Mouse (Mus musculus) intestine, postnatal 0 days (tissue): ENCODE measurements around the gene Sytl3. TPM values are rescaled to one million over a fixed set of nuclear protein-coding genes. Genes with fewer than 3 reads are reported as not detected.
A peak's percentile ranks its signal among the peaks of the same experiment; 100 is the strongest.

Experiments
- ATAC-seq: fragments of 200-750 bp; cut with Nextera tagmentation; 2 replicates; pipeline ENCODE4 v1.8.0; 2017; ENCODE audit warnings: mild to moderate bottlenecking, moderate TSS enrichment, moderate library complexity
- H3K27ac ChIP-seq: fragments of 300-500 bp; sonication (generic); 2 replicates; pipeline ENCODE4 v1.5.1; 2014; ENCODE audit warnings: mild to moderate bottlenecking, low read depth, low read length, moderate library complexity
- H3K27me3 ChIP-seq: fragments of 300-500 bp; sonication (generic); replicated peaks from 2 replicates; pipeline ENCODE4 v1.6.1; 2014; ENCODE audit warnings: low read length, mixed read lengths; ENCODE audit not compliant: control insufficient read depth, insufficient read depth
- H3K36me3 ChIP-seq: fragments of 300-500 bp; sonication (generic); 2 replicates; pipeline ENCODE4 v1.6.1; 2014; ENCODE audit warnings: mild to moderate bottlenecking, moderate library complexity; ENCODE audit not compliant: control insufficient read depth, insufficient read depth
- H3K4me1 ChIP-seq: fragments of 300-500 bp; sonication (generic); replicated peaks from 2 replicates; pipeline ENCODE4 v1.6.1; 2014; ENCODE audit warnings: antibody characterized with exemption, low read length, mixed read lengths; ENCODE audit not compliant: control insufficient read depth, insufficient read depth
- H3K4me2 ChIP-seq: fragments of 300-500 bp; sonication (generic); replicated peaks from 2 replicates; pipeline ENCODE4 v1.6.1; 2014; ENCODE audit warnings: low read depth, mild to moderate bottlenecking, moderate library complexity
- H3K4me3 ChIP-seq: fragments of 300-500 bp; sonication (generic); 2 replicates; pipeline ENCODE4 v1.5.1; 2014; ENCODE audit warnings: low read depth, low read length
- H3K9ac ChIP-seq: fragments of 300-500 bp; sonication (generic); 2 replicates; pipeline ENCODE4 v1.6.1; 2014; ENCODE audit warnings: mild to moderate bottlenecking, low read depth, low read length
- H3K9me3 ChIP-seq: fragments of 300-500 bp; sonication (generic); 2 replicates; pipeline ENCODE4 v1.6.1; 2016; ENCODE audit warnings: mixed run types; ENCODE audit not compliant: control insufficient read depth
- CTCF ChIP-seq: sonication (generic); IDR thresholded peaks from 2 replicates; pipeline ENCODE4 v1.5.1; 2016; ENCODE audit warnings: low read depth, mild to moderate bottlenecking, control low read depth, antibody characterized with exemption, moderate library complexity
- WGBS: fragments of 180-500 bp; shearing (Covaris S2); extraction: QIAGEN DNeasy Blood & Tissue Kit; methylation state at CpG from one replicate; pipeline ENCODE4 v1.1.7; 2014; 5-methylcytosine and 5-hydroxymethylcytosine counted together
- polyA plus RNA-seq: library from polyadenylated mRNA; unstranded; fragments of >200 nt; fragmentation: Nextera tagmentation; extraction: Ambion mirVana; gene quantifications from 2 replicates; pipeline ENCODE4 v1.2.1, GENCODE M21; 2015

The Sytl3 gene
- polyA plus RNA-seq, 1 experiment from 2014 or later, result 11.0 TPM

DNA sequence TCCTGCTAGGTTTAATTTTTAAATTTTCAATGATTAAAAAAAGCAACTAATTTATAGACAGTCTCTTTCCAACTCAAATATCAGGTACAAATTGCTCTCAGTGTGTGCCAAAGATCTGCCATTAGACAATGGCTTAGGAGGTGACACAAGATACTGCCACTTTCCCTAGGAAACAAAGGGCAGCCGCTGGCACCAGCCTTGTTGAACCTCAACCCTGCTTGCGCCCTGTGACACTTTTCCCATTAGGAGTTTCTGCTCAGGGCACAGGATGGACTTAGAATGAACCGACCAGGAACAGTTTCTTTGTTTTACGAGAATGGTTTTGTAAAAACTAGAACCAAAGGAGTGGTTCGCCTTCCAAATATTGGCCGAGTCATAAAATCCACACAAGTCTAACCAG is 117.2 kb downstream of the Sytl3 start:
- Histone ChIP-seq H3K4me2 (peak overlapping the region; percentile 47; the same call in 1 of the 2 replicates), H3K36me3 (peaks cover 5% of the 10 kb centered on the region; the same call in 1 of the 2 replicates), H3K4me3 (no peak overlapping the region), H3K27me3 (no peaks in the 10 kb centered on the region), H3K9ac (no peak overlapping the region), H3K9me3 (no peaks in the 10 kb centered on the region), H3K27ac (no peak overlapping the region; the same call in 1 of the 2 replicates), H3K4me1 (peaks cover 18% of the 10 kb centered on the region)
- no peak for ATAC-seq
- TF ChIP-seq CTCF, result no peak
- 34% methylated on average over 6 of the region's 6 CpGs for WGBS

DNA sequence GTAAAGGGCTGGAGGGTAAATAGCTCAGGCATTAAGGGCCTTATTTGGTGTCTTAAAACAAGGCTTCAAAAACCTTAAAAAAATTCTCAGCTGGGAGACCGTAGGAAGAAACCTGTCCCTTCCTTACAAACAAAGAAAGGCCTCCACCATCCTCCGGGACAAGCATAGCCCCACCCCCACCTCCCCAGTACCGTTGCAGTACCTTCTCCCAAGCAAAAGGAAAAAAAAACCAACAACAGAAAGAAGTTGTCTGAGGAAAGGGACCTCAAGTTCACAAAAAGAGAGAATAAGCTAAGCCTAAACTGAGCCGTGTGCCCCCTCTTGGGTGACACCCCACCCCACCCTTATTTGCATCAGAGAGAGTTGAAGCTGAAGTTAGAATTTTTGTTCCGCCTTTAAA is 117.7 kb downstream of the Sytl3 start:
- H3K36me3 ChIP-seq, result peaks cover 5% of the 10 kb centered on the region; the same call in 1 of the 2 replicates
- H3K9me3 ChIP-seq, result no peaks in the 10 kb centered on the region
- H3K4me3 ChIP-seq, result no peak overlapping the region
- 32% methylated on average over 5 of the region's 5 CpGs for WGBS
- no peak for ATAC-seq
- H3K9ac ChIP-seq, result no peak overlapping the region
- peak overlapping the region; percentile 47 for H3K4me2 ChIP-seq
- no peak for TF ChIP-seq CTCF
- peaks cover 16% of the 10 kb centered on the region for H3K4me1 ChIP-seq
- no peaks in the 10 kb centered on the region for H3K27me3 ChIP-seq
- no peak overlapping the region; the same call in 1 of the 2 replicates for H3K27ac ChIP-seq

DNA sequence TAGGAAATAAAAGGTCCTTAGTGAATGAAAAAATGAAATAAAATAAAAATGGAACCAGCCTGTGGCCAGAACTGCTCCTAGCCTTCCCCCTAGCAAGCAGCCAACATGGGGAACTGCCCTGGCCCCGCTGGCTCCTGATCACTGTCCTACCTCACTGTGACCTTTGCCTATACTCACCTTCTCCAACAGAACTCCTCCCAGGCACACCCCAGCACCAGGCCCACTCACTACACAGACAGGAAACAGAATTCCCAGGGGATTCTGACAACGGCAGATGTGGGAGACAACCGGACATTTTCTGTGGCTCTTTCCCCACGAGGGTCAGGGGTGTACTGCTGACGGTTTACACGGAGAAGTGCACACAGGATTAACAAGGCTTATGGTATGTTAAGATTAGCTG is 118.2 kb downstream of the Sytl3 start:
- Histone ChIP-seq H3K4me1 (peaks cover 15% of the 10 kb centered on the region), H3K9ac (no peak overlapping the region), H3K4me2 (peak overlapping the region; percentile 47), H3K27ac (peak overlapping the region; percentile 22; the same call in 1 of the 2 replicates), H3K4me3 (no peak overlapping the region), H3K27me3 (no peaks in the 10 kb centered on the region), H3K36me3 (peaks cover 5% of the 10 kb centered on the region; the same call in 1 of the 2 replicates), H3K9me3 (no peaks in the 10 kb centered on the region)
- no peak for ATAC-seq
- no peak for TF ChIP-seq CTCF
- 33% methylated on average over 6 of the region's 6 CpGs for WGBS

DNA sequence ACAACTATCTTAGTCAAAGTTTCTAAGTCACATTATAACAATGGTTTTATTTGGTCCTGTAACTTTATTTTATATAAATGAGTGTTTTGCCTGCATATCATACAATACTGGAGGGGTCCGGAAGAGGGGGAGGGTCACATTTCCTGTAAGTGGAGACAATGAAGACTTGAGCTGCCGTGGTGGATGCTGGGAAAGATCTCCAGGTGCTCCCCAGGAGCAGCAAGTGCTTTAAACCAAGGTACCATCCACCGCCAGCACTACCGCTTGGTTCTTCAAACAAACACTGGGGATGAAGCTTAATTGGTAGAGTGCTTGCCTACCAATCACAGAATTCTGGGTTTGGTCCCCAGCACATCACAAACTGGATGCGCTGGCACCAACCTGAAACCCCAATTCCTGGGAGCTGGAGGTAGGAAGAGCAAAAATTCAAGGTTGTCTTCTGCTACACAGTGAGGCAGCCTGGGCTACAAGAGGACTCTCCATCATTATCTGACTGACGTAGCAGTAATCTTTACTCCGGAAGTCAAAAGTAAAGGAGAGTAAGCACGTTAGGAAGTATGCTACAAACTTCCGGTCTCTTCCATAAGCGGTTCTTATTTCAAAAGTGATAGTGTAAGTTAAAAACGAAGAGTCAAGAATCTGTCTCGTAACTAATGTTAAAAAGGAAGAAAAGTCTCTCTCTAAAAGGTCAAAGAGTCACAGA is 118.9 kb downstream of the Sytl3 start:
- WGBS, result 41% methylated on average over 12 of the region's 12 CpGs
- no peak for TF ChIP-seq CTCF
- Histone ChIP-seq H3K27me3 (no peaks in the 10 kb centered on the region), H3K9ac (no peak overlapping the region), H3K4me2 (peak overlapping the region; percentile 88), H3K4me3 (peak overlapping the region; percentile 88), H3K9me3 (no peaks in the 10 kb centered on the region), H3K36me3 (peaks cover 5% of the 10 kb centered on the region; the same call in 1 of the 2 replicates), H3K27ac (peak overlapping the region; percentile 97; the same call in 1 of the 2 replicates), H3K4me1 (peaks cover 12% of the 10 kb centered on the region)
- no peak for ATAC-seq

DNA sequence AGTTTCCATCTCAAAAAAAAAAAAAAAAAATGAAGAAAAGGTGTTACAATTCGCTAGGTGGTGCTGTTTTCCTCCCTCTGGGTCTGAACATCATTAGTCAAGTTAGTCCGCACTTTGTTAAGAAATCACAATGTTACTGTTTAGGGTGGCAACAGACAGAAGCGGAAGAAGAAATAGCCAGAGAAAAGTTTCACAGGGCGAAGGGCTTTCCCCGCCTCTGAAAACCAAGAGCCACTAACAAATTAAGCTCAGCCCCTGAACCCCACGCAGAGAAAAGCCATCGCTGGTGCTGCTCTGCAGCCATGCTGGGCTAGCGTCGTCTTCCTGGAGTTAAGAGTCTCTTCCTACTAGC is 119.4 kb downstream of the Sytl3 start:
- TF ChIP-seq CTCF, result peak; percentile 77
- H3K4me1 ChIP-seq, result peaks cover 12% of the 10 kb centered on the region
- WGBS, result under 1% methylated on average over 9 of the region's 9 CpGs
- H3K9me3 ChIP-seq, result no peaks in the 10 kb centered on the region
- H3K36me3 ChIP-seq, result peaks cover 5% of the 10 kb centered on the region; the same call in 1 of the 2 replicates
- H3K27ac ChIP-seq, result peak overlapping the region; percentile 97
- H3K4me2 ChIP-seq, result peak overlapping the region; percentile 88
- peak overlapping the region; percentile 88 for H3K4me3 ChIP-seq
- no peaks in the 10 kb centered on the region for H3K27me3 ChIP-seq
- peak overlapping the region; percentile 92 for H3K9ac ChIP-seq
- no peak for ATAC-seq

DNA sequence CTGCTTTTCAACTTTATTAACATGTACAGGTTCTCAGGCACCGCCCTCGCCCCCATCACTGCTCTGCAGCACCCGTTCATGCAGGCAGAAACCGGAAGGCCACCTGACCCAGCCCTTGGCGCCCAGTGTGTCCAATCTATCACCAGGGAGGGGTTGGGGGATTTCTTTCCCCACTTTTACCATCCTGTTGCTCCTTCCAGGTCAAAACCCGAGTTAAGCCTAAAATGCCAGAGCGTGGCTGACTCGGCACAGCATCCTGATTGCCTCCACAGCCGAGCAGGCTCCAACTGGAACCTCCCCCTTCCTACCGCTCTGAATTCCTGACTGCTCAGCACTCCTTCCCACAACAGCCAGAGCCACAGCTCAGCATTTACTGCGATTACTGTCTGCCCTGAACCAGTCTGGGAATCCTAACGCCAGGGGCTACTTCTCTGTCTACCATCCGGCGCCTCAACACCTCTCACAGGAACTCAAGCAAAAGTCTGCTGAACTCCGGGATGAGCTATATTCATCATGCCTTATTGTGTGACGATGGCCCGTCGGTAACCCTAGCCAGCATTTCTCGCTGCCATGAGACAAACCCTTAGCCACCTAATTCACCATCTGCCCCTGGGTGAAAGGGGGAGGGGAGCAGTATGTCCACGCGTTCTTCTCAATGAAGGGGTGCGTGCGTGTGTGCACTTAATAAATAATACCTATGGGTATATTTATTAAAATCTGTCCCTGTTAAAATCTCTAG is 120.0 kb downstream of the Sytl3 start:
- 3% methylated on average over 23 of the region's 23 CpGs for WGBS
- peaks cover 5% of the 10 kb centered on the region; the same call in 1 of the 2 replicates for H3K36me3 ChIP-seq
- peak overlapping the region; percentile 92 for H3K9ac ChIP-seq
- peak overlapping the region; percentile 88 for H3K4me2 ChIP-seq
- ATAC-seq, result peak; percentile 25
- H3K27ac ChIP-seq, result peak overlapping the region; percentile 97
- H3K9me3 ChIP-seq, result no peaks in the 10 kb centered on the region
- peak; percentile 10; the same call in 1 of the 2 replicates for TF ChIP-seq CTCF
- H3K27me3 ChIP-seq, result no peaks in the 10 kb centered on the region
- H3K4me1 ChIP-seq, result peaks cover 14% of the 10 kb centered on the region
- H3K4me3 ChIP-seq, result peak overlapping the region; percentile 88
